Comparison of ENCODE assay signal across 8 mouse cellular contexts in genomic region chr14:52021138-52021529, GRCm38 (mm10). TPM values are rescaled to one million over a fixed set of nuclear protein-coding genes. Genes with fewer than 3 reads are reported as not detected.
DNase-seq lines count a peak whose midpoint lies in the region; ATAC-seq and TF ChIP-seq lines count a peak whose summit lies in the region.
"Had no signal": no experiment of that assay in that cellular context is flagged by ENCODE, and none has a peak within 500 bp of the region (broad histone marks: within the 10 kb centered on the region; RNA-seq: fewer than 3 reads in every experiment).

No protein-coding gene starts in this region.

- H3K36me3 ChIP-seq in liver, adult 2 months (ENCODE audit: control insufficient read depth, insufficient read depth, low read length): no peaks in the 10 kb centered on the region
- H3K36me3 ChIP-seq in forebrain, embryonic 13.5 days (ENCODE audit: poor library complexity, severe bottlenecking): no peaks in the 10 kb centered on the region
- no peaks in the 10 kb centered on the region for H3K36me3 ChIP-seq in limb, embryonic 11.5 days (ENCODE audit: control insufficient read depth, insufficient read depth, low read length)
- H3K36me3 ChIP-seq in neural tube, embryonic 14.5 days (ENCODE audit: control insufficient read depth, insufficient read depth, low read length): no peaks in the 10 kb centered on the region

- H3K4me1 ChIP-seq in liver, adult 2 months (ENCODE audit: control insufficient read depth, insufficient read depth, low read length): peaks cover 26% of the 10 kb centered on the region
- peaks cover 49% of the 10 kb centered on the region for H3K4me1 ChIP-seq in forebrain, embryonic 13.5 days
- peaks cover 4% of the 10 kb centered on the region for H3K4me1 ChIP-seq in limb, embryonic 11.5 days (ENCODE audit: control insufficient read depth, insufficient read depth, low read length)
- H3K4me1 ChIP-seq in neural tube, embryonic 14.5 days (ENCODE audit: control insufficient read depth, insufficient read depth, low read length): peaks cover 21% of the 10 kb centered on the region

- no peak overlapping the region for H3K9ac ChIP-seq in liver, adult 2 months (ENCODE audit: low read depth, low read length)
- H3K9ac ChIP-seq in forebrain, embryonic 13.5 days: peak overlapping the region; percentile 9; the same call in 1 of the 2 replicates
- H3K9ac ChIP-seq in limb, embryonic 11.5 days (ENCODE audit: low read length): no peak overlapping the region
- no peak overlapping the region; the same call in 1 of the 2 replicates for H3K9ac ChIP-seq in neural tube, embryonic 14.5 days (replicated peaks; ENCODE audit: low read depth, low read length)

- no peak for DNase-seq in liver, adult 2 months (ENCODE audit: extremely low read depth, low read depth, low spot score)
- DNase-seq in liver: no peak
- DNase-seq in limb, embryonic 11.5 days (ENCODE audit: low spot score): no peak
- DNase-seq in left cerebral cortex, adult 18-20 months (ENCODE audit: low spot score in 2 of 2): no peak
- no peak for DNase-seq in right cerebral cortex, postnatal 25 days

- no peak for TF ChIP-seq CTCF in liver, adult 2 months (IDR thresholded peaks at IDR 0.05; ENCODE audit: low read depth, low read length)

- TF ChIP-seq POLR2A in liver, adult 2 months (IDR thresholded peaks at IDR 0.05; ENCODE audit: extremely low read depth, insufficient read depth, low read length): no peak

- H3K27ac ChIP-seq in liver, adult 2 months (replicated peaks; ENCODE audit: insufficient read depth, low read depth, low read length): 0 out of 2 replicates have a peak overlapping the region, but pooled peaks have one; percentile 18
- peak overlapping the region; percentile 99; the same call in 1 of the 2 replicates for H3K27ac ChIP-seq in forebrain, embryonic 13.5 days
- H3K27ac ChIP-seq in limb, embryonic 11.5 days (replicated peaks; ENCODE audit: low read depth, low read length): peak overlapping the region; percentile 97; the same call in 1 of the 2 replicates
- H3K27ac ChIP-seq in neural tube, embryonic 14.5 days (ENCODE audit: low read depth, low read length): peak overlapping the region; percentile 99; the same call in 1 of the 2 replicates

- no peaks in the 10 kb centered on the region for H3K9me3 ChIP-seq in forebrain, embryonic 13.5 days (replicated peaks)
- no peaks in the 10 kb centered on the region for H3K9me3 ChIP-seq in limb, embryonic 11.5 days (ENCODE audit: control insufficient read depth, low read length)
- H3K9me3 ChIP-seq in neural tube, embryonic 14.5 days (ENCODE audit: control insufficient read depth, low read length): no peaks in the 10 kb centered on the region

- no peak overlapping the region for H3K4me3 ChIP-seq in liver, adult 2 months (ENCODE audit: insufficient read depth, low read depth, low read length)
- no peak overlapping the region for H3K4me3 ChIP-seq in forebrain, embryonic 13.5 days
- H3K4me3 ChIP-seq in limb, embryonic 11.5 days (ENCODE audit: low read depth, low read length): no peak overlapping the region
- H3K4me3 ChIP-seq in neural tube, embryonic 14.5 days (ENCODE audit: low read depth, low read length): no peak overlapping the region

- 87% methylated on average over 4 of the region's 4 CpGs for WGBS in liver, adult 2 months
- WGBS in forebrain, embryonic 13.5 days: 64% methylated on average over 4 of the region's 4 CpGs
- 66% methylated on average over 4 of the region's 4 CpGs for WGBS in limb, embryonic 11.5 days
- WGBS in neural tube, embryonic 14.5 days: 45% methylated on average over 4 of the region's 4 CpGs

- H3K27me3 ChIP-seq in liver, adult 2 months (ENCODE audit: control insufficient read depth, insufficient read depth, low read length): no peaks in the 10 kb centered on the region
- H3K27me3 ChIP-seq in forebrain, embryonic 13.5 days: no peaks in the 10 kb centered on the region
- no peaks in the 10 kb centered on the region for H3K27me3 ChIP-seq in limb, embryonic 11.5 days (ENCODE audit: control insufficient read depth, insufficient read depth, low read length)
- H3K27me3 ChIP-seq in neural tube, embryonic 14.5 days (ENCODE audit: control insufficient read depth, insufficient read depth, low read length): no peaks in the 10 kb centered on the region

- H3K79me2 ChIP-seq in liver, adult 2 months (ENCODE audit: control insufficient read depth, insufficient read depth, low read length): peaks cover 15% of the 10 kb centered on the region; the same call in 1 of the 2 replicates

- no peak for ATAC-seq in forebrain, embryonic 13.5 days
- no peak for ATAC-seq in limb, embryonic 11.5 days (ENCODE audit: insufficient number of reproducible peaks, low FRiP score, low TSS enrichment, low read depth)
- ATAC-seq in neural tube, embryonic 14.5 days (ENCODE audit: low read depth): no peak

- H3K4me2 ChIP-seq in forebrain, embryonic 13.5 days: peak overlapping the region; percentile 71
- peak overlapping the region; percentile 65; the same call in 1 of the 2 replicates for H3K4me2 ChIP-seq in limb, embryonic 11.5 days (ENCODE audit: low read depth, severe bottlenecking)
- H3K4me2 ChIP-seq in neural tube, embryonic 14.5 days (ENCODE audit: low read depth, low read length): peak overlapping the region; percentile 66

RNA-seq across cellular contexts. Expression of gene Zfp219, which starts 0.6 kb away (rescaled TPM):
- total RNA-seq in liver, adult 2 months (2014; rRNA removed): 8.9 and 12.6 TPM in 2 replicates
- polyA plus RNA-seq in liver, adult 2 months (2012; rRNA removed): 27.8 and 31.4 TPM in 2 replicates
- polyA plus RNA-seq in forebrain, embryonic 13.5 days (2015; fragmentation: Nextera tagmentation; extraction: Ambion mirVana): 52.3 and 58.6 TPM in 2 replicates
- polyA plus RNA-seq in limb, embryonic 11.5 days (2014; fragmentation: Nextera tagmentation; extraction: Ambion mirVana): 51.6 and 52.0 TPM in 2 replicates
- polyA plus RNA-seq in neural tube, embryonic 14.5 days (2014; fragmentation: Nextera tagmentation; extraction: Ambion mirVana): 24.1 and 27.4 TPM in 2 replicates
- 10 to 100 TPM; 40.6 to 41.3 TPM for total RNA-seq in left cerebral cortex, adult 18-20 months (2021)

RNA-seq across cellular contexts. Expression of gene Tmem253, which starts 5.7 kb away (rescaled TPM):
- not detected in 2 replicates for total RNA-seq in liver, adult 2 months (2014; rRNA removed)
- polyA plus RNA-seq in liver, adult 2 months (2012; rRNA removed): 0.11 TPM in 1 of 2 replicates, not detected in the other
- 0.63 and 0.96 TPM in 2 replicates for polyA plus RNA-seq in forebrain, embryonic 13.5 days (2015; fragmentation: Nextera tagmentation; extraction: Ambion mirVana)
- 0.60 and 1.3 TPM in 2 replicates for polyA plus RNA-seq in limb, embryonic 11.5 days (2014; fragmentation: Nextera tagmentation; extraction: Ambion mirVana)
- 0.47 and 0.66 TPM in 2 replicates for polyA plus RNA-seq in neural tube, embryonic 14.5 days (2014; fragmentation: Nextera tagmentation; extraction: Ambion mirVana)
- under 1 TPM; 0.28 to 0.56 TPM for total RNA-seq in left cerebral cortex, adult 18-20 months (2021)

RNA-seq across cellular contexts. Expression of gene Olfr221, which starts 21.1 kb away (rescaled TPM):
- total RNA-seq in liver, adult 2 months (2014; rRNA removed): not detected in 2 replicates
- not detected in 2 replicates for polyA plus RNA-seq in liver, adult 2 months (2012; rRNA removed)
- not detected in 2 replicates for polyA plus RNA-seq in forebrain, embryonic 13.5 days (2015; fragmentation: Nextera tagmentation; extraction: Ambion mirVana)
- not detected in 2 replicates for polyA plus RNA-seq in limb, embryonic 11.5 days (2014; fragmentation: Nextera tagmentation; extraction: Ambion mirVana)
- not detected in 2 replicates for polyA plus RNA-seq in neural tube, embryonic 14.5 days (2014; fragmentation: Nextera tagmentation; extraction: Ambion mirVana)
- total RNA-seq in left cerebral cortex, adult 18-20 months (2021): not detected
- total RNA-seq: adrenal gland, adult 8-10 months had no signal

RNA-seq across cellular contexts. Expression of gene Arhgef40, which starts 36.6 kb away (rescaled TPM):
- 6.1 and 9.5 TPM in 2 replicates for total RNA-seq in liver, adult 2 months (2014; rRNA removed)
- polyA plus RNA-seq in liver, adult 2 months (2012; rRNA removed): 12.5 and 16.1 TPM in 2 replicates
- 75.9 and 84.7 TPM in 2 replicates for polyA plus RNA-seq in forebrain, embryonic 13.5 days (2015; fragmentation: Nextera tagmentation; extraction: Ambion mirVana)
- 154 and 158 TPM in 2 replicates for polyA plus RNA-seq in limb, embryonic 11.5 days (2014; fragmentation: Nextera tagmentation; extraction: Ambion mirVana)
- polyA plus RNA-seq in neural tube, embryonic 14.5 days (2014; fragmentation: Nextera tagmentation; extraction: Ambion mirVana): 66.5 and 73.8 TPM in 2 replicates
- 10 to 100 TPM; 23.4 to 28.6 TPM for total RNA-seq in left cerebral cortex, adult 18-20 months (2021)

Comparison
In these comparisons a context has a peak if more than half of its experiments do, and no peak if none do; other contexts are left out.
1. H3K27ac ChIP-seq: peak in every context shown above with its lines; median percentile 99 in forebrain, embryonic 13.5 days; 99 in neural tube, embryonic 14.5 days; 97 in limb, embryonic 11.5 days; 18 in liver, adult 2 months.